Mouse (Mus musculus) bone marrow macrophage, adult 2 months (primary cell): ENCODE results near the gene Hes5.

Experiments used
- CTCF ChIP-seq: IDR thresholded peaks from 2 replicates; pipeline ENCODE4 v1.5.1; 2012; ENCODE audit warnings: low read depth, mild to moderate bottlenecking, low read length, moderate library complexity
- POLR2A ChIP-seq: IDR thresholded peaks from 2 replicates; pipeline ENCODE4 v1.6.1; 2012; ENCODE audit warnings: mild to moderate bottlenecking, low read depth, low read length, borderline replicate concordance

DNA sequence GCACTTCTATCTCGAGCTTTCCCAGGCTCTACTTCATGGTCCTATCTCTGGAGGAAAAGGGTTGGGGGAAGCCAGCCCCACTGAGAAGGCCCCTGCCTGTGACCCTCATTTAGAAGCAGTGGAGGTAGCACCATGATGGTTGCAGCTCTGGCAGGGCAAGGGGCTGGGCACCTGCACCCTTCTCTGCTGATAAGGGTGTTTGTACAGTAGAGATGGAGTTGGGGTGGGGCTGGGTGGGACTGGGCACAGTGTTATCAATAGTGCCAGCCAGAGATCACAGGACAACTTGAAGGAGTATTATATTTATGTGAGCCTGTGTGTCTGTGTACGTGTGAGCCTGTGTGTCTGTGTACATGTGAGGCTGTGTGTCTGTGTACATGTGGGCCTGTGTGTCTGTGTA, 49.1 kb upstream of the Hes5 start:
- TF ChIP-seq POLR2A (no peak), CTCF (no peak)
